Mouse (Mus musculus): Measurements from ENCODE around the gene Cntnap5a.
"Not testable (repeated sequence)": the region's sequence is repeated elsewhere in the genome, so short reads cannot be mapped to it uniquely, and the experiment has no call there.

Gene Cntnap5a

GRCm38 (mm10) chr1:116035897-116036296 lies 351.3 kb downstream of the Cntnap5a start:
- POLR2A ChIA-PET = no interaction called here
- CTCF ChIA-PET = no interaction called here

DNA sequence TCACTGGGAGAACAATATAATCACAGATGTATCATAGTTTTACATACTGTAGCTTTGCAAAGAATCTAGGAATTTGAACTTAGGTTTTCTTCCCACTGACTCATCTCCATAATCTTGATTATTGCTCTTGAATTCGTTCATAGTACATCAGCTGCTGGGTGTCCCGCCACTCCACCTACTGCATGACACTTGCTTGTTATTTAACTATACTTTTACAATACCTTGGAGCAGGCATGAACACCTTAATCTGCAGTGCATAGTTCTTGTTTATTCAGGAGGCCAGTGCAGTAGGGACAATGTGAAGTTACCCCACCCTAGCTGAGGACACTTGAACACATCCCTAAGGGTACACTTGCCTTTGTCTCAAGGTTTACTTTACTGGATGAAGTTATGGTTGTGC lies 352.3 kb downstream of the Cntnap5a start:
- ChIA-PET POLR2A (no interaction called here), CTCF (no interaction called here)

DNA sequence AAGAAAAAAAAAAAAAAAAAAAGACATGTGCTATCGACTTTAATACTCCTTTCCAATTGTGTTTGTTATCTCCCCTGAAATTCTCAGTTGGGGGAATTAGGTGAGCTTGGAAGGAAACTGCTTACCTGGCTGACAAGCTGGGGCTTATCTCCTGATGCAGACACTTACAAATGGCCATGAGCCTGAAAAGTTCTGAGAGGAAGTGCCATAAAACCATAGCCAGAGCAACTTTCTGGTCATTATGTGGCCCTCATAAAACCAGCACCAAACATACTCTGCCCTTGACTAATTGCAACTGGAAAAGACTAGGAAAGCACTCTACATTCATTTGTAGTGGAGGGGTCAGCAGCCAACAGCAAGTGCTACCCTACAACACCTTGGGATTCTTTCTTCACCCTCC lies 359.5 kb downstream of the Cntnap5a start:
- ChIA-PET POLR2A (no interaction called here), CTCF (no interaction called here)

DNA sequence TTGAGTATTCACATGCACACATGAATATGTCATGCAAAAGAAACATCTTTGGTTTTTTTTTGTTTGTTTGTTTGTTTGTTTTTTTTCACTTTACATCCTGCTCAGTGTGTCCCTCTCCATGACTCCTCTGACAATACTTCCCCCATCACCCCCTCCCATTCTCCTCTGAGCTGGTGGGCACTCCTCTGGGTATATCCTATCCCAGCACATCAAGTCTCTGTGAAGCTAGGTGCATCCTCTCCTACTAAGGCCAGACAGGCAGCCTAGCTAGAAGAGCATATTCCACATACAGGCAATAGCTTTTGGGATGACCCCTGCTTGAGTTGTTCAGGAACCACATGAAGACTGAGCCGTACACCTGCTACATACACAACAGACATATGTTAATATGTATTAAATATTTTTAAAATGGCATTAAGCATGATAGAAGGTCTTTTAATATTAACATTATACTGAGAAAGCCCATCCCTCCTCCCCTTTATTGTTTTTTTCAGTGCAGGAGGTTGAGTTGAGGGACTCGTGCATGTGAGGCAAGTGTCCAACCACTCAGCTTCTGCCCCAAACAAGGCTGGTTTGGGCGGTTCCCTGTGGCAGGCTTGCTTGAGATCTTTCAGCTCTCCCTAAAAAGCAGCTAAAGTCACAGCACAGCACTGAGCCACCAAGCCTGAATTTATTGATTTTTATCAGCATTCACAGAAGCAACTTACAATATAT lies 422.6 kb downstream of the Cntnap5a start:
- ChIA-PET CTCF (no interaction called here), POLR2A (interaction anchor here in 1 of 4 experiments (1.4 kb wide), 1 partner anchor 12 kb away, joined by 3 read pairs; no protein-coding TSS in a partner anchor)

DNA sequence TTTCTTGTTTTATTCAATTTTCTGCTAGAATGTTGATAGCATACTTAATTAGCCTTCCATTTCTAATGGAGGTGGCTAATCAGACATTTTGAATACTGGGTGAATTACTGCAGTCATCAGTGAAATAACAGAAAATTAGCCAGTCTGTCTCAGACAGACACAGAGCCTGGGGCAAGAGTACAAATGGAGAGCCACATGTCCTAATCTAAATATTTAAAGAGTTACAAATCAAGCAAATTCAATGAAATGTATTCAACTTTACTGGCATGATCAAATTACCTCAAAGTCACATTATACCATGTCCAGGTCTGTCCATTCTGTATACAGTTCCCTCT lies 423.1 kb downstream of the Cntnap5a start:
- ChIA-PET CTCF (no interaction called here), POLR2A (no interaction called here)

- CTCF ChIA-PET = interaction anchor here in 1 of 4 experiments (0.6 kb wide), 1 partner anchor 282 kb away, joined by 4 read pairs; no protein-coding TSS in a partner anchor
- POLR2A ChIA-PET = no interaction called here
Observed at GRCm38 (mm10) chr1:116108381-116108780, 423.8 kb downstream of the Cntnap5a start.

DNA sequence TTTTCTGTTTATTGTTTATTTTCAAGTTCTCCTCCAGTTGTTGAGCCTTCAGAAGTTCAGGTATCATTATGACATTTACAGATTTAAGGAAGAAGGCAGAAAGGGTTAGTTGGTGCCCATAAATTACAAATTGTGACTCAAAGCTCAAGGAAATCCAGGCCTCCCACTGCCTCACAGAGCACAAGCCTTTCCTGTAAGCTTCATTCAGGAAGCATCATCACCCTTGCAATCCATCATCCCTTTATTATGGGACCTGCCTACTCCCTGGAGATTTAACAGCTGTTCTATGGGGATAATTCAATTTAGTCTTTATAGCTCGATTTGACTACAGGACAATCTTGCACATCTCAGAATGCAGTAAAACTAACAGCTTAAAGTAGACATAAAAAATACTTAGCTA lies 441.2 kb downstream of the Cntnap5a start:
- POLR2A ChIA-PET = no interaction called here
- CTCF ChIA-PET = no interaction called here

DNA sequence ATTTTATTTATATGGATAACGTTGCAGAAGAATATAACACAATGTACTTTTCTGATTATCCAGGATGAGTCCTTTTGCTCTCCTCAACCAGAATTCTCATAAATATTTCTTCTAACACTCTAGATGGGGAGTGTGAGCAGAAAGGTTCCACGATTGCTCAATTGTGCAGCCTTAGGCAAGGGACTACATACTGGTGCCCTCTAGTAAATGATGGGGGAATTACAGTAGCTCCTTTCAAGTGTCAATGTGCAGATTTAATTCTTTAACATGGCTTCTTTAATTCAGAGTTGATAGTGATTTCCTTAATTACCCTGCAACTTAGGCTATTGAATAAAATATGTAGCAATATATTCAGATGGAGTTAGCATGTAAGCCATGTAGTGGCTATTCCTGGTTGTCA lies 442.5 kb downstream of the Cntnap5a start:
- ChIA-PET CTCF (no interaction called here), POLR2A (no interaction called here)

- POLR2A ChIA-PET = no interaction called here
- CTCF ChIA-PET = interaction anchor here in 1 of 4 experiments (0.6 kb wide), 1 partner anchor 751 kb away, joined by 4 read pairs; no protein-coding TSS in a partner anchor
Observed at GRCm38 (mm10) chr1:116128450-116129246, 444.1 kb downstream of the Cntnap5a start.

GRCm38 (mm10) chr1:116132471-116132870 lies 447.9 kb downstream of the Cntnap5a start:
- ChIA-PET POLR2A (no interaction called here), CTCF (no interaction called here)

DNA sequence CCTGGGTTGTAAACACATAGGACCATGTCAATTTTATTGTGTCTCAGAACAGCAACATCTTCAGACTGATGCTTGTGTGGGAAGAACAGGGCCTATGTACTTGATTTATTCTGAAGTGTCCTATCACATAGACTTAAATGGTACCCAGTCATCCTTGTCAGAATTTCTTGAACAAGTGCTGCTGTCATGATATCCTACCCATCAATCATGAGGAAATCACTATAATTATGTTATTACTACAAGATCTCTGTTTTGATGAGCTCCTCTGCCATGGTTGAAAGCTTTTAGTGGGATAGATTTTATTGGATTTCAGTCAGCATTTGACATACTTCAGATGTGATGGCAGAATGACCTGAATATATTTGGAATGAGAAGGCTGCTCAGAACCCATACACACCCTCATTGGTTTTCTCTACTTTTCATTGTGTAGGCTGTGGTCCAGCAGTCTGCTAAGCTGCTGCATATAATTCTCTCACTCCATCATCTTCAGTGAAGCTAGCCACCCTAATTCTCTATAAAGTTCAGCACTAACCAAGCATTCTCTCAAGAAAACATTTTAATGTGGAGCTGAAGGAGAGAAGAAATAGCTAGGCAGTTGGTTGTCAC lies 465.3 kb downstream of the Cntnap5a start:
- CTCF ChIA-PET = no interaction called here
- POLR2A ChIA-PET = interaction anchor here in 1 of 4 experiments (1.3 kb wide), 1 partner anchor 10 kb away, joined by 3 read pairs; no protein-coding TSS in a partner anchor

- ChIA-PET CTCF (no interaction called here), POLR2A (no interaction called here)
Observed at GRCm38 (mm10) chr1:116184471-116184870, 499.9 kb downstream of the Cntnap5a start.

- CTCF ChIA-PET, POLR2A ChIA-PET: not testable (repeated sequence)
Observed at GRCm38 (mm10) chr1:116188142-116188541, 503.6 kb downstream of the Cntnap5a start.

DNA sequence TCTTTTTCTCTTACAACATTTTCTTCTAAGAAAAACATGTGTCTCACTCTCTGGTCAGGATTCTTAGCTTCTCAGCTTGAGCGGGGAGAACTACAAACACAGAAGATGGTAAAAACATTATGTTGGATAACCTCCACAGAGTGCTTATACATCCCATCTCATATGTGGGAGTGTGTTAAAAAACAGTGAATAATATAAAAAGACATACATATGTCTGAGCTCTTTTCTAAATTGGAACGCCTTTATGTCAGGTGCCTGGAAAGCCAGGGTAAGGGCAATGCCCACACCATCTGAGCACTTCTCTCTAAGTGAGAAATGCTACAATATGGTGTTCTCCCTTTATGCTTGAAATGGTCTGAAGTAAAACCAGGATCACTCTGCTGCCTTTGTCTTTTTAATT lies 507.7 kb downstream of the Cntnap5a start:
- CTCF ChIA-PET = no interaction called here
- POLR2A ChIA-PET = no interaction called here

GRCm38 (mm10) chr1:116216883-116217282 lies 532.3 kb downstream of the Cntnap5a start:
- POLR2A ChIA-PET = no interaction called here
- CTCF ChIA-PET = no interaction called here

GRCm38 (mm10) chr1:116240538-116240937 lies 556.0 kb downstream of the Cntnap5a start:
- ChIA-PET CTCF (no interaction called here), POLR2A (no interaction called here)

- ChIA-PET CTCF (no interaction called here), POLR2A (no interaction called here)
Observed at GRCm38 (mm10) chr1:116243856-116244255, 559.3 kb downstream of the Cntnap5a start.

DNA sequence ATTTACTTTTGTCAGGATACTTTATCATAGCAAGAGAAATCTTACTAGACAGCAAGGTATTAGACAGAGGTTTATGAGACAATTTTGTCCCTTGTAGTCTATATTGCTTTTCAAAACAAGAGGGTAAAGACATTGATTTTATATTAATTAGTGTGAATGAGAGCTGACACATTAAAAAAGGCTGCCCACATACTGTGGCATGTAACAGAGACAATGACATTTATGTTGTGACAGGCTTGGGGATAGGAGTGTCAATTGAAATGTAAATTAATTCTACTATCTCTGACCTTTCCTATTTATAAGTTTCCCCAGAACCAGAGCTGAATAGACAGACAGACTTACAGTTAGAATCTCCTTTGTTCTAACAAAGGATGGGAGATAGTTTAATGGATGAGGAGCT lies 596.6 kb downstream of the Cntnap5a start:
- CTCF ChIA-PET = no interaction called here
- POLR2A ChIA-PET = no interaction called here

GRCm38 (mm10) chr1:116283968-116284367 lies 599.4 kb downstream of the Cntnap5a start:
- CTCF ChIA-PET = no interaction called here

GRCm38 (mm10) chr1:116306555-116306954 lies 622.0 kb downstream of the Cntnap5a start:
- POLR2A ChIA-PET = no interaction called here
- CTCF ChIA-PET = no interaction called here

More at GRCm38 (mm10) chr1:116283968-116284367, 599.4 kb downstream of the Cntnap5a start:
- POLR2A ChIA-PET = no interaction called here

GRCm38 (mm10) chr1:116311512-116311911 lies 627.0 kb downstream of the Cntnap5a start:
- POLR2A ChIA-PET = no interaction called here
- CTCF ChIA-PET = no interaction called here

All from embryonic stem cell, embryonic (primary cell).